Mouse (Mus musculus) T-helper 1 cell (primary cell): ENCODE results near the gene Gm45140.

Source experiments
- in situ Hi-C: fragments of 300-600 bp; cut with MboI, MseI; formaldehyde crosslinking; loops from one replicate; pipeline ENCODE4 v1.15.1; 2025; ENCODE audit warnings: high pct_unique_total_duplicates

Gm45140 gene

GRCm38 (mm10) chr6:87799576-87799975 lies 36.0 kb downstream of the Gm45140 start:
- in situ Hi-C loops, result no loop called here

GRCm38 (mm10) chr6:87797321-87797720 lies 38.3 kb downstream of the Gm45140 start:
- in situ Hi-C loops, result no loop called here

DNA sequence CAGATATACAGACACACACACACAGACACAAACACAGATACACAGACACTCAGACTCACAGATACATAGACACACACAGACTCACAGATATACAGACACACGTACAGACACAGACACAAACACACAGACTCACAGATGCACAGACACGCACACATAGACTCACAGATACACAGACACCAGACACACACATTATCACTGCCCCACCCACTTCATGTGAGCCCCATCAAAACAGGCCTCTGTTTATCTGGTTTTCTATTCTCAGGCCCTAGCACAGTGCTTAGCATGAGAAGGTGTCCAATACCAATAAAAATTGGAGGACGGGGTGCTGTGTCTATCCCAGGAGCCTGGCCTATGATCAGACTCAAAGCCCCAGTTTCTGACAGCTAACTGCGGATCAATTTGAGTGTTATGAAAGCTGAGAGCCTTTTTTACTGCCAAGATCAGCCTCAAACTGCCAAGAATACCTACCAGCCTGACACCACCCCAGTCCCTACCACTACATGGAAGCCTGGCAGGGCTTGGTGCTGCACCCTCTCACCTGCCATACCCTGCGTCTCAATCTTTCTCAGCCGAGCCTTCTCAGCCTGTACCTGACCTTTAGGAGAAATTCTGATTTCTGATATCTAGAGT lies 39.2 kb downstream of the Gm45140 start:
- in situ Hi-C loops, result no loop called here

GRCm38 (mm10) chr6:87795385-87796150 lies 40.0 kb downstream of the Gm45140 start:
- in situ Hi-C loops, result no loop called here

DNA sequence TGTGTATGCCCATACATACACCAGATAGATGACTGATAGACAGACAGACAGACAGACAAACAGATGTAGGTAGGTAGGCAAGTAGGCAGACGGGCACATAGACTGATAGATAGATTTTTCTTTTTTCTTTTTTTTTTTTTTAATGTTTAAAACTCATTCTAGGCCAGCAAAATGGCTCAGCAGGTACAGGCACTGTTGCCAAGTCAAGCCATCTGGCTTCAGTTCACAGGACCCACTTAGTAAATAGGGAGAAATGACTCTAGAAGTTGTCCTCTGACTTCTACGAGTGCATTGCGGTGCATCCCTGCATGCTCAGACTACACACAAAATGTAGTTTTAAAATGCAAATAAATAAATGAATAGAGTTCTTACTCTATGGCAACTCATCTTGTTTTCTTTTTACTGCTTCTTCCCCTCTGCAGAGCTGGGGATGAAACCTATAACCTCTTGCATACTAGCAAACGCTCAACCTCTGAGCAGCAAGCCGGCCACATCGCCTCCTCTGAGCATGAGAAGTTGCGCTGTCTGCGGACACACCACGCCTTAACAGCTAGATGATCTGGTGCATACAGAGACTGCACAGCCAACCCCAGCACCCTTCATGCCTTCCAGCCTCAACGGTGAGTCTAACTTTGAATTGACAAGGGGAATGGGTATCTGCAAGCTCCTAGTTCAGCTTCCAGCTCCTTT lies 41.6 kb downstream of the Gm45140 start:
- in situ Hi-C loops, result no loop called here

- in situ Hi-C loops, result no loop called here
Measured at GRCm38 (mm10) chr6:87791826-87792225, 43.8 kb downstream of the Gm45140 start.

DNA sequence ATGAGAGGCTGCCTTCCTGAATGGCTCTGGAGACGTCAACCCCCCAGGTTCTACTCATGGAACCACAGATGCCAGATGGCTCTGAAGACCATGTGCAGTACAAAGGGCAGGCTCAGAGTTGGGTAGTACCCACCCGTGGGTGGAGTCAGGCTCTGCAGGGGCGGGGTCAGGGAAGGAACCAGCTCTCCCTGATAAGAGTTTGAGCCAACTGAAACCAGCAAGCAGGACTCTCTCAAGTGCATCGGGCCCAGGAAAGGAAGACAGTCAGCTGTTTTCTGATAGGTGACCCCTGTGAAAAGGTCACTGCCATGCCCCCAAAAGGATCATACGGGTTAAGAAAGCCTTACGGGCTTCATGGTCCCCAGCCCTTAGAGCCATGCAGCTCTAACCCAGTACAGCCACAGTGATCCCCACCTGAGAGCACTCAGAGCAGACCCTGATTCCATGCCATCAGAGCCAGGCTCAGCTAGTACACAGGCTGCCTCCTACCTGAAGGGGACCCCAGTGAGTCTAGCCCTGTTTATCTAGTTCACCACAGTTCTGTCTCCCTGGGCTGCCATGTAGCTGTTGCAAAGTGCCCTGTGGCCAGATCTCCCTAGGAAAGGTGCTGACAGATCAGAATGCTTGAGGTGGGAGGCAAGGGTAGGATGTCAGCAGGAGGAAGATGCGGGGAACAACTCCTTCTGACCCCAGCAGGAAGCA lies 44.7 kb downstream of the Gm45140 start:
- in situ Hi-C loops, result no loop called here

- in situ Hi-C loops, result no loop called here
Measured at GRCm38 (mm10) chr6:87789791-87790190, 45.8 kb downstream of the Gm45140 start.

GRCm38 (mm10) chr6:87788896-87789587 lies 46.6 kb downstream of the Gm45140 start:
- in situ Hi-C loops, result no loop called here

- in situ Hi-C loops, result no loop called here
Measured at GRCm38 (mm10) chr6:87788266-87788895, 47.2 kb downstream of the Gm45140 start.

DNA sequence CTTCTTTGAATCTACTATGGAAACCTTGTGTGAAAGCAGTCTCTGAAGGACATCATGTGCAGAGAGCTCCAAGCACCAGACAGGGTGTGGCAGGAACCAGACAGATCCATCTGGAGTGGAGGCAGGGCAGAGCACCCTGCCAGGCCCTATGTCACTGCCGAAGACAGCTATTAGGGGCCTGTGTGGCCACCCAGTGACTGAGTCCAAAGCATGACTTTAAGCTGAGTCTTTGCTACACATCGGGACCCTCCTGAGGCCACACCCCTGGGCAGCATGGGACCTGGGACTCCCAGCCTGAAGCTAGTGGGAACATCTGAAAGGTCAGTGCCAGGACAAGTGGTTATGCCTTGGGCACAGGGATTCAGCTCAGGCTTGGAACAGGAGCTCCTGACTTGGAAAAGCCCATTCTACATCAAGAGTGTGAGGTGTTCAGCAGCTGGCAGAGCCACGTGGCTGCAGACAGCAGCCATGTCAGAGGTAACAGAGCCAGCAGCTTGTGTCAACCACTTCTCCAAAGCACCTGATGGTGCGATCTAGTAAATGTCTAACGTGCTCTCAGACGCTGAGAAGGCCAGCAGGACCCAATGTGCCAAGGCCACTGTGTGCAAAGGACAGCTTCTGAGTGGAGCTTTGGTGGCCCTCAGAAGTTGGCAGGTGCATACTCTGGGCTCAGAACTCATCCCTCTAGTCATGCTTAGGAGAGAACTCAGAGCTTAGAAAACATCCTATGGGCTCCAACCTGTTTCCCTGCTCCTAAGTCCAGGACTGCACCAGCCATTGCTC lies 48.3 kb downstream of the Gm45140 start:
- in situ Hi-C loops, result no loop called here

- in situ Hi-C loops, result no loop called here
Measured at GRCm38 (mm10) chr6:87786621-87787020, 49.0 kb downstream of the Gm45140 start.

GRCm38 (mm10) chr6:87784033-87784432 lies 51.6 kb downstream of the Gm45140 start:
- in situ Hi-C loops, result no loop called here

DNA sequence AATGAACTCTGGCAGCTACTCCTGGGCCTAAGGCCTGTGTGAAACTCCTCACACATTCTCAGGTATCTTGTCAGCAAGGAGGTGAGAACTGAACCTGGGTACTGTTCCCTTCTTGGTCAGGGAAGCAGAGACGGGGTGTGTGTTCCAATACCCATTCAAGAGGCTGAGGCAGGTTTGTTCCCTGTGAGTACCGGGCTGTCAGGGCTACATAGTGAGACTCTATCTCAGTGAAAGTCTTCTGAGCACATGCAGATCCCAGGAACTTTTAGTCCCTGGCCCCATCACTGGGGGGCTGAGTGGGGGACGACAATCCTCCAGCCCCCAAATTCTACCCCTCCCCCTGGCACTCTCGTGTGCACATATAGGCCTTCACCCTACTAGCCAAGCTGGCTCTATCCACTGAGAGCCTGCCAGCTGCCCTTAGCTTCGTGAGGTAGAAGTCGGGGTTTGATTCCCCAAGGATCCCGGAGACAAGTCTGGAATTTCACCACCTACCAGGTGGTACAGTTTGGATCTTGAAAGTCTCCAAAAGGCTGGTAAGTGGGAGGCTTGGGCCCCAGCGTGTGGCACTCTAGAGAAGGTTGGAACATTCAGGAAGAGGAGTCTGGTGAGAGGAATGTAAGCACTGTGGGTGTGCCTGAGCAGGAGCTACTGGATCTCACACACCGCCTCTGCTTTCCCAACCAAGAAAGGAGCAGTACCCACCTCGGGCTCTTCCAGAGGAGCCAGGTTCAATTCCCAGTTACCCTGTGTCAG lies 54.9 kb downstream of the Gm45140 start:
- in situ Hi-C loops, result no loop called here

DNA sequence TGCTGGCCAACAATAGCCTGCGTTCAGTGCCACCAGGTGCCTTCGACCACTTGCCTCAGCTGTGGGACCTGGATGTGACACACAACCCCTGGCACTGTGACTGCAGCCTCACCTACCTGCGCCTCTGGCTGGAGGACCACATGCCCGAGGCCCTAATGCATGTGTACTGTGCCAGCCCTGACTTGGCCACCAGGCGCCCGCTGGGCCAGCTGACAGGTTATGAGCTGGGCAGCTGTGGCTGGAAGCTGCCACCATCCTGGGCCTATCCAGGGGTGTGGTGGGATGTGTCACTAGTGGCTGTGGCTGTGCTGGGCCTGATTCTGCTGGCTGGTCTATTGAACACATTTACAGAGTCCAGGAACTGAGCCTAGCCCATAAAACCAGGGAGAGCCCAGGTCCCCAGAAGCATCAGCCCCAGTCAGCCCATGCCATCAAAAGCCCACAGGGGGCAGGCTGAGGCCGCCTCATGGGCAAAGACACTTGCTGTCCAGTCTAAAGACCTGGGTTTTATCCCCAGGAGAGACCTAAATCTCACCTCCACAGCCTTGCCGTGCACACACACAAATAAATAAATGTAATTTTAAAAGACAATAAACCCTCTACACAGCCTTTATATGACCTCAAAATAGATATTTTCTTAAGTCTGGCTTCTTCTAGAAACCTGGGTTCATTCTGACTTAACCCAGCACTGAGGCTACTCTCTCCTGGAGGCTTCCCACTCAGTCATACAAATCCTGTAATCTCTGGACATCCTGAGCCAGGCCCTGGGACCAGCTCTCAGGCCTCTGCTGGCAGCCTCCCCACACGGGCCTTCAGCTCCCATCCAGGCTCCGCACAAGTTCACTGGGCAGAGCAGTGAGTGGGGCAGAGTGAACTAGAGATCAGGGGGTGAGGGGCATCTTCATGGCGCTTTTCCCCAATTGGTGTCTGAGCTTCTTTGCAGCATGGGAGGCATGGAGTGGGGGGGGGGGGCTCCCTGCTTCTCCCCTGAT lies 56.1 kb downstream of the Gm45140 start:
- in situ Hi-C loops, result no loop called here

GRCm38 (mm10) chr6:87778294-87779173 lies 57.1 kb downstream of the Gm45140 start:
- in situ Hi-C loops, result no loop called here

DNA sequence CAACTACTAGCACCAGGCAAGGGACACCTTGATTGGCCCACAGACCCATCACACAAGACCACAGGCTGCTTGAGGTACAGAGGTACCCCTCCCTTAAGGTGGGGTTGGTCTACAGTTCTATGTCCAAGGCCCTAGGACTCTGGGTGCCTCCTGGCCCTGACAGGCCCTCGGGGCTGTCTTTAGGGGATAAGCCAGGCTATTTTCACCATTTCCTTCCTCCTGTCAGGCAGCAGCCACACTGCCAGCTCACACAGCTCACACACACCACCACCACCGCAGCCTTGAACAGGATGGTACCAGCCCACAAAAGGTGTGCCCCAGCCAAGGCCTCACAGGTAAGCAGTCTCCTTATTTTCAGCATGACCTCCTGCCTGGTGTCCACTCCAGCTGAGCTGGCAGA lies 57.8 kb downstream of the Gm45140 start, which contains the start of gene Gp9:
TSS of gene Gp9 (plus strand) at position 231 of the 400 bp plus-strand sequence.
- in situ Hi-C loops, result no loop called here
